ENCODE assay signal across 8 mouse cellular contexts in genomic region chr1:168391617-168392499, GRCm38 (mm10). TPM values are rescaled to one million over a fixed set of nuclear protein-coding genes. Genes with fewer than 3 reads are reported as not detected.
DNase-seq lines count a peak whose midpoint lies in the region; ATAC-seq lines count a peak whose summit lies in the region.

No protein-coding gene starts in this region.

- peak; percentile 20; the same call in 1 of the 2 replicates for ATAC-seq in megakaryocyte progenitor cell, adult 5-6 weeks (replicated peaks; ENCODE audit: poor library complexity)

- peak; percentile 51 for DNase-seq in ovary, postnatal 14 days (ENCODE audit: low spot score)
- DNase-seq in ovary, postnatal 10 days (ENCODE audit: low spot score) = no peak
- DNase-seq in cerebellum, adult 9-10 months = peak; percentile 54
- peak; percentile 90 for DNase-seq in forelimb bud, embryonic 11.5 days (ENCODE audit: low read depth, low spot score)
- peak; percentile 53 to 70 for DNase-seq in kidney, adult 8-10 months
- DNase-seq in natural killer cell, adult 2 months (ENCODE audit: low spot score in 2 of 2) = no peak
- no peak for DNase-seq in urinary bladder, adult 18-20 months (ENCODE audit: low spot score in 2 of 2)

RNA-seq across cellular contexts. Expression of gene Pbx1, which starts 40.2 kb away (rescaled TPM):
- total RNA-seq in megakaryocyte progenitor cell, adult 5-6 weeks (2015) = 7.7 and 10.7 TPM in 2 replicates
- total RNA-seq in megakaryocyte progenitor cell, adult 5-6 weeks (2017) = 2.5 and 5.1 TPM in 2 replicates

Comparison
In these comparisons a context has a peak if more than half of its experiments do, and no peak if none do; other contexts are left out.
1. DNase-seq: peak in ovary, postnatal 14 days (single experiment), cerebellum, adult 9-10 months (single experiment), forelimb bud, embryonic 11.5 days (single experiment) and kidney, adult 8-10 months (2 of 2); none in ovary, postnatal 10 days (single experiment), natural killer cell, adult 2 months (0 of 2) and urinary bladder, adult 18-20 months (0 of 2).